Mouse (Mus musculus): Measurements from ENCODE around the gene Antxr2.

The Antxr2 gene

DNA sequence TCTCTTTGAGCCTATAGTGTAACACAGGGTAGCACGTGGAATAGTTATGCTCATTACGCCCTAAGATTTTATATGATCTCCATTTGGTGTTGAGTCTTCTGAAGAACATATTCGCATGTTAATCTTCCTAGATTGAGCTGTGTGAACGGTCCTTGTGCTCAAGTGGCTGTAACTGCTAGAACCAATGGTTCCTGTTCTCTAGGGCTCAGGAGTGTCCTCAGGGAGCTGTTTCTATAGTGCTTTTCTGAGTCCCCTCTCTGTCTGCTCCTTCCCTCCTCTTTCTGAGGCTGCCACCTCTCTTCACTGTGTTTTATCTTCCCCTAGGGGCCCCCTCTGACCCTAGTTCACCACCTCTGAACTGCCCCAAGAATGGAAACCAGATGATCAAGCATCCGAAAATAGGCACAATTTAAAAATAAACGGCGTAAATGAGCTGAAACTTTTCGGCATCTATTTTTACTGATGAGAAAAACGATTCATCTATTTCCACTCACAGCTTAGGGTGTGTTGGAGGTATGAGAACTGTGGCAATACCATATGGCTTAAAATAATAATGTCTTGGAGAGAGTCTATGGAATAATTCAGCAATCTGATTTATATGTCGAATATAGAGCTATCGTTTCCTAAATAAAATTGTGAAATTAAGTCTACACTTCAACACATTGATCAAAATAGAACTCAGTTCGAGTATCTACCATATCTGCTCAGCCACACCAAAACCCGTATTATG is 124.1 kb downstream of the Antxr2 start:
- DNase-seq: no peak

DNA sequence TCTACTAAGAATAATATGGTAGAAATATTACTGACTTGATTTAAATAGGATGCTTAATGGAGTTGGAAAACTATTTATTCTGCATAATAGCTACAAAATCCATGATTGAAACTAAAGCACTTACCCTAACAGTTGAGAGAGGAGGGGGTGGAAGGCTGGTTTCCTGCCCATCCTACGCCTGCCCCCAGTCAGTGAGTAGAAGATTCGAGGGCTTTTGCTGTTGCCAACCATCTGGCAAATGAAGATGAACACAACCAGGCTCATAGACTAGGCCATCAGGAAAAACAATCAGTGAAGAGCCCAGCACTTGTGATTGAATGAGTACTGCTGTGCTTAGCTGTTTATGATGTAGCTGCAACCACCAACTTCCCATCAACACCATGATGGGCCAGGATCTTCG is 125.0 kb downstream of the Antxr2 start:
- DNase-seq: no peak

DNA sequence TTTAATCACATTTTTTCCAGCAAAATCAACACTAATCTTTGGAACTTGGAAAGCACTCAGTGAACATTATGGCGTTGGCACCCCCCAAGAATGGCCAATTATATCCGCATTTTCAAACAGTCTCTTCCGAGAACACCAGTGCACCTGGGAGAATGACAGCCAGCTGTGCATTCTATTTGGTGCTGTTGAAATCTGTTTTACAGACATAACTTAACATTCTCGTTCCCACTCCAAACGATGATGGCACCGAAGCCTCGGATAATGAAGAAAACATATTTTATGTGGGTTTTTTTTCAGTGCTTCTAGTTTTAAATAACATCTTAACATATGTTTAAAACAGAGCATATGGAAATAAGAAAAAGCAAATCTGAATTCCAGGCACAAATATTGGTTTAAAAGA is 129.7 kb downstream of the Antxr2 start:
- DNase-seq: no peak

DNA sequence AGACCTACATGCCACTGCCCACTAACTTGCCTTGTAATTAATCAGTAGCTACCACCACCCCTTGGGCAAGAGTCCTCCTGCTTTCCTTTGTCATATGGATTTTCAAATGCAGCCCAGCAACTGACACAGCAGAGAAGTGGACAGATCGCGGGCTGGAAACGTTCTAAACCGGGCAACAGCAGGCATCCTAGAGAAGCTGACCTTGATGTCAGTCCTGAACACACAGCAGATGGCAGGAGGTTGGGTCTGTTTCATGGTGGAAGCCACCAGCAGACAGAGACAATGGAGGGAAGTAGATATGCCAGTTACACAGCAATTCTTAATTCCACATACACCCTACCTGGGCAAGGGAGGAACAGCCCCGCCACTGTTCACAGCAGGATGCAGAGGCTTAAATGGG is 131.5 kb downstream of the Antxr2 start:
- DNase-seq: no peak

DNA sequence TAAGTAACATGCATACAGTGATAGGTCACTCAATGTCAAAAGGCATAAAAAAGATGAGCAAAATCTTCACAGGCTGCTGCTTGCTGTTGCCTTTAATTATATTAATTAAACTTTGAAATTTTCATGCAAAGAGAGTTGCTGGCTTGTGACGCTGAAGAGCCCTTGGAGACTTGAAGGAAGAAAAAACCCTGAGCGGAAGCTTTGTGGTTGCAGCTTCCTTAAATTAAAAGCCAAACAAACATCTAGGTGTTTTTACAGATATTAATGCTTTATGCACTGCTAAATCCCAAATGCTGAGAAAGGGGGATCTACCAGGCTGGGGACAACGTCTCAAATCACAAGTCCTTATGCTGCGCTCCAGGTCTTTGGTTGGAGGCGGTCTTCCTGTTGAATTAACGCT is 145.4 kb downstream of the Antxr2 start:
- DNase-seq: peak; percentile 1

DNA sequence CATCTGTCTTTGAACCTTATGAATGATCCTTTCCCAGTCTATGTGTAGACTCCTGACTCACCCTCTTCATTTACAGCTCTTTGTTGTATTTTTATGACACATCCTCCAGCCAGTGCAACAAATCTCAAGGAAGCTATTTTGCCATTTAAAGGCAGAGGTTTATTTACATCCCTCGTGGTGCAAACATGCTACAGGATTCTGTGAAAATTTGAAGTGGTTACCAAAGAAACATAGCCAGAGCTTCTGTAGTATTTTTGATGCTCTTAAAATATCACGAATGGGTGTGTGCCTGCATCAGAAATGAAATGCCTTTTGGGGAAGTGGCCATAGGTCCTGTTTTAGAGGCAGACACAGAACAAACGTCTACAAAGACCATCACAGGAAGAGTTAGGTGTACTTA is 146.7 kb downstream of the Antxr2 start:
- DNase-seq: no peak

DNA sequence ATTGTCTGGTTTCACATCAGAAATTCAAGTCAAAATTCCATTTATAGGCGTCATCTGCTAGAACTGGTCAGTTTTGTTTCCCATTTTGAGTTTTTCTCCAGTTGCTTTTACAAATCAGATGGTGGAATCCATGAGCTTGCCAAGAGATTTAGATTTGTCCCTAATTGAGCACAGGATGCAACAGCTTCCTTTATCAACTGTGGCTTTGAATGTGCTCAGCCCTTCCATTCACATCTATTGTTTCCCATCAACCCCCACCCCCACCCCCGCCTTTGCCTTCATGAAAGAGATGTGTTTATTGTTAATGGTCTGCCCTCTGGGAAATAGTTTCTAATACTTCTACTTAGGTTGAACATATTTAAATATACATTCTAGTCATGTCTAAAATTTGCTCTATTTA is 149.4 kb downstream of the Antxr2 start:
- no peak for DNase-seq

DNA sequence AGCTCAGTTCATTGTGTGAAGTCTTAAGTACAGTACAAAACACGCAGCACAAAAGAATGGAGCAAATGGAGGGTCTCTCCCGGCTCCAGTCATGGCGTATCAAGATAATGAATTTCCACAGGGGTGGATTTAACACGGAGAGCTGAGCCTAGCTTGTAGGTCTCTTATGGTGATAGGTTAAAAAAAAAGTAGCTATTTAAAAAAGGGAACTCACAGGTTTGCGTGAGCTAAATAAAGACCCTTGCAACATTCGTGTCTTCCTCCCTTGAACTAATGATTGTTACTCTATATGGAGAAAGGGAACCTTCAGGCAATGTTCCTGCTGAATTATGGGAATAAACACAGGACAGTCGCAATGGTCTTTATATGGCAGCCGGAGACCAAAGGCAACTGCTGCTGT is 150.7 kb downstream of the Antxr2 start:
- no peak for DNase-seq

DNA sequence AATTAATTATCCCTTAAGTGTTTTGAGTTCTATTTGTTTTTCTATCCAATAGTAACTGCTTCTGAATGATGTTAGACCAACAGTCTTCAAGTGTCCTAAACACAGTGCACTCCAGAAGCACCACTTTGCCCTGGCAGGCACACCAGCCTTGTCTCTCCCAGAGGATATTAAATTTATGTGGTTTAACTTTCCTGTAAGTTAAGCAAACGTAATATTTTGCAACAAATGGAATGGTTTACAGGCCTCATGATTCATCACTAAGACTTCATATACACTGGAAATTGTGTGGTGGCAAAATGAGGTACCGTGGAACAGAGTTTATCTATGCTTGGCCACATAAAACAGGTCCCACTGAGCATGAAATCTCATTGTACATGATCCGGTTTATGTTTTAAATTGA is 152.0 kb downstream of the Antxr2 start:
- no peak for DNase-seq

DNA sequence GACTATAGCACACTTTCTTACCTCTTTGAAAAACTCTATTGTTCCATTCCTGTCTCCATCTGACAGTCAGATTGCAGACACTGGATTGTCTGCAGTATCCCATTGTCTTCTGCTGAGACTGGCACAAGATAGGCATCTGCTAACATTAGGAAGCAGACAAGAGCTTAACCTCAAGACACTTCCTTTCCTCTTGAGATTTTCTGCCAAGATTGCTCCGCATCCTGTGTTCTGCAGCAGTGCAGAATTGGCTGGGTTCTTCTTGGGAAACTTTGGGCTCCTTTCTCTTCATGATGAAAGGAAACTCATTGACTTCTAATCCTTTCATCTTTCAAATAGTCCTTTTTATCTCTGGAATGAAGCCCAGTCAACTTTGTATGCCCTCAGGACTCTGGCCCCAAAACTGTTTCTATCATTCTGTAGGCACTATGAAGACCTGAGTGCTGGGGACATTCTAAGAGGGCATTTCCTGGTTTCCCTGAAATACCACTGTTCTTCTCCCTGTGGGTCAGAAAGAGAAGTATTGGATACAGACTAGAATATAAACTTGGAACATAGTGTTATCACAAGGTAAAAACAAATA is 152.5 kb downstream of the Antxr2 start:
- no peak for DNase-seq

DNA sequence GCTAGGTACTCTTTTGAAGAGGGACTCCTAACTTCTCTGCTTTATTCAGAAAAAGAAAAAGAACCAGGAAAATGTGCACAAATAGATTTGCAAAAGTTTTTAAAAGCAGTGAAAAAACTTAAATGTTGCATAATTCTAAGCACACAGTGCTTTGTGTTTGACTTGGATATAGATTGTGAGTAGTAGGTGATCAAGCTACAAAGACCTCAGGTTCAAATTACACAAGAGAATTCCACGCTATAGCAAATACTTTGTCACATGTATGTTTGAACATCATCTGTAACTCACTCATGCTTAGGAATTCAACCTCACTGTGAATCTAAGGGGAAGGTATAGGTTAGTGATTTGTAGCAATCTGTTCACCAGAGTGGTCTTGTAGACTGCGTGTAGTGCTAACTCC is 153.9 kb downstream of the Antxr2 start:
- DNase-seq: no peak

DNA sequence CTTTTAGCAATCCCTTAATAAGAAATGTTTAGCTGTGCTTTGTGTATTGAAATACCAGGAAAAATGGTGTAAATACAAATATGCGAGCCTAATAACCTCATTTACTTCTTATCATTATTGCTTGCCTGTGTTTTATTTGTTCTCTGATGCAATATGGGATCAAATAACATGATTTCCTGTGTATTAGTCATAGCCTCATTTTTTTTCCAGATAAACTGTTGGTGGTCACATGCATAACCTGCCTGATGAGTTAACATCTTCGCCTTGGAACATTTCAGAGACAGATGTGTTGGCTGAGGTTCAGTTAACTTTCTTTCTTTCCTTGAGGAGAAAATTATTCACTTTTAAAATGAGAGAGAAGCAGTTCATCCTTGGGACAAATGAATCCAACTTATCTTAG is 162.9 kb downstream of the Antxr2 start:
- DNase-seq: no peak

DNA sequence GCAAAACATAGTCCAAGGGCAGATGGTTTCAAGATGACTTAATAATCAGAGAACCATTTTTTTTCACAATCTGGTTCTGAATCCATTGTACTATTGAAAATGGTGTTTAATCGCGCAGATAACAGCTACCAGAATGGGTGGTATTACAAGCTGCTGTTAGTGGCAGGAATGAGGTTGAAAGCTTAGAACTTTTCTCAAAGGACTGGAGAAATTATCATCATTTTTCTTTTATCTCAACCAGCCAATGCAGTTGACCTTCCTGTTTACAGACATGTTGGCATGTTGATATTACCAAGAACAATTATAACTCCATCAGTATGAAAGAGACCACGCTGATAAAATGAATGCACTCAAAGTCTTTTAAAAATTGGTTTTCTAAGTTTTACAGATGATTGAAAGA is 163.9 kb downstream of the Antxr2 start:
- no peak for DNase-seq

DNA sequence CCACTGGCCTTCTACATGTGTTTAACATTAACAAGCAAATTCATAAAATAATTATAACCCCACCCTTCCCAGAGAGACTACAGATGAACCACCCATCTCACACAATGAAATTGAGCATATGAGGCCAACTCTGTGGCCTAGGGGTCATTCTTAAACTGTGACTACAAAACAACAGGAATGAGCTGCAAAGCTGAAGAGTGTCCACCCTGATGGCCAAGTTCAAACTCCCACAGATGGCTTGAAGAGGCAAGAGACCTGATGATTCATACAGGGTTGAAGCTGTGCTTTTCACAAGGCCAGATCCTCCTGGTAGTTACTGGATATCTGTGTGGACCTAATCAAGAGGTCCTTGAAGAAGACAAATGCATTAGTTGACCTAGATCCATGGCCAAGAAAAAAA is 173.7 kb downstream of the Antxr2 start:
- no peak for DNase-seq

DNA sequence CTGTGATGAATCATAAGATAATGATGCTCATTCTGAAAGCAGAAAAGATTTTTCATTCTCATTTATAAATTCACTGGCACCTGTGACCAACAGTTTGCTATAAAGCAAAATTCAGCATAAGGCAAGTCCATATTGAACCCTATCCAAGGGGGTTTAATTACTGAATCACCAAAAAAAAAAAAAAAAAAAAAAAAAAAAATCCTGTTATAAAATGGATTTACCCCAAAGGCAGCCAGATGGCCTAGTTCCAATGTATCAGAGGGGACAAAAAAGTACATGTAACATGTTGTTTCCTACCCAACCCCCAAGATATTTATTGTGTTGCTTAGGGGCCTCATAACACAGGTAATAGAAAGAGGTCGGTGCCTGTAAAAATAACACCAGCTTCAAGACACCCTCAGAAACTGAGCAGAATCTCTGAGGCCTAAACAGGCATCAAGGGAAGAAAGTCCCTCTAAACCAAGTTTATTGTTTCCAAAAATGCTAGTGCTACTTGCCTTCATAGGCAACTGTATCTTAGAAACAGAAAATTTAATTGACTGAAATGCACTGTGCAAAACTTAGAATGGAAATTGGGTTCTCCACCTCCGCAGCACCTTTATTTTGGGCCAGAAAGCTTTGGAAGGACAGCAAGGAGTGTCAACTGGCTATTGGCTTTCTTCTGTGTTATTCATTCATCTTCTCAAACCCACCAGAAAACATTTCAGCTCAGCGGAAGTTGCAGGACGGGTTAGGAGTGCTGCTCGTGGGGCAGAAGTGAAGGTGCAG is 178.7 kb downstream of the Antxr2 start:
- no peak for DNase-seq

DNA sequence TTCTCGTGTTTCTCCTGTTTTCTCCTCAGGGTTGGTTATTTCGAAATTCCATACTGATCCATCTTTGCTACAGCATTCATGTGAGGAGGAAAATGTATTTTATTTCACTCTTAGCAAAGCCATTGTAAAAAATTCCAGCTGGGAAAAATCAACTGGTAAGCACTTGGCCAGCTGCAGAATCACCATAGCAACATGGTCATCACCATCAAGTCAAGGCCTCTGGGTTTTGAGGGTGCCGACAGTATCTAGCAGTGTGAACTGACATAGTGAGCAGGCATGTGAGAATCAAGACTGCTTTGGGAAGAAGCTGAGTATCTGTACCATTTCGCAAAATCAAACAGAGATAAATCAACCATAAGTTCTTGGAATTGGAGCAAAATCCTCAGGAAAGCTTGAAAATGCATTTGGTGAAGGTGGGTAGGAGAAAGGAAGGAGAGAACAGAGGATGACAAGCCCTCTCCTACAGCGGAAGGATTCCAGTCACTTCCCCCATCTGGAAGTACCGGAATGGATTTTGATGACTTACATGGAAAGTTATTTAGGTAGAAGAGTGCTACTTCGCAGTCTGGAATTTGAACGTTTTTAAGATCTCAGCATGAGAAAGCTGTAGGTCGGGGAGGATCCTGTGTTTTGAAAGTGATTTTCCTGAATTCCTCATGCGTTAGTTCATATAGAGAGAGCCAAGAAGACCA is 183.5 kb downstream of the Antxr2 start:
- DNase-seq: no peak

DNA sequence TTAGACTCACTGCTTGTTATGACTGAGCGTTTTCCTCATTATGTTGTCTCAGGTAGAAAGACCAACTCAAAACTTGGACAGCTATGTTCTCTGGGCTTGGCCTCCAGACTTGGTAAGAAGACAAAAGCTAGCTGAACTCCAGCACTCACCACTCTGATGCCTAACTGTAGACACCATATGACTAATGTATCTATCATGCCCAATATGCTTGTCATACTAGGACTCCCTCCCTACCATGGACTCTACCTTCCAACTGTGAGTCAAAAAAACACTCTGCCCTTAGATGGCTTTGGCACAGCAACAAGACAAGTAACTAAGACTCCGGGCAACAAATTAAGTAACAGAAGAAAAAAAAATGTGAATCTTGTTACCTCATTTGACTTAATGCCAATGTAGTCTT is 184.3 kb downstream of the Antxr2 start:
- DNase-seq: no peak

DNA sequence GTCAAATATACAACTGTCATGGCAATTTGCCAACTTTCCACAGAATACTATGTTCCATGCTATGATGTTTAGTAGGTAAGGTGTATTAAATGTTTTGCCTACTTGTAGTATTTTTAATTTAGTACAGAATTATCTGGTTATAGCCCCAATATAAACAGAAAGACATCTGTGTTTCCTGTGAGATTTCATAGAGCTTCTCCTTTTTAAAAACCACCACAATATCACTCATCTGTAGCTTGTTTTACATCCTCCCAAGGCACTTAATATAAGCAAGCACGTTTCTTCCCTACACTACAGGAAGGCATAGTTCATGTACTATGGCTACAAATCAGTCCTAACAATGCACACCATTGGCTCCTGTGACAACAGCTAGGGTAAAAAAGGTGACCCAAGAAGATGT is 188.8 kb downstream of the Antxr2 start:
- no peak for DNase-seq

DNA sequence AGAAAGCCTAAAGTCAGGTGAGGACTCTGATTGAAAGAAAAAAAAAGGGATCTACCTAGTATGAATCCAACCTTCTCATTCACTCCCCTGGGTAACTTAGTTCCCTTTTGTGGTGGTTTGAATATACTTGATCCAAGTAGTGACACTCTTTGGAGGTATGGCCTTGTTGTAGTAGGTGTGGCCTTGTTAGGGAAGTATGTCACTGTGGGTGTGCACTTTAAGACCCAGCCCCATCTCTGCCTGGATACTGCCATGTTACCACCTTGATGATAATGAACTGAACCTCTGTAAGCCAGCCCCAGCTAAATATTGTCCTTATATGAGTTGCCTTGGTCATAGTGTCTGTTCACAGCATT is 190.9 kb downstream of the Antxr2 start:
- no peak for DNase-seq

DNA sequence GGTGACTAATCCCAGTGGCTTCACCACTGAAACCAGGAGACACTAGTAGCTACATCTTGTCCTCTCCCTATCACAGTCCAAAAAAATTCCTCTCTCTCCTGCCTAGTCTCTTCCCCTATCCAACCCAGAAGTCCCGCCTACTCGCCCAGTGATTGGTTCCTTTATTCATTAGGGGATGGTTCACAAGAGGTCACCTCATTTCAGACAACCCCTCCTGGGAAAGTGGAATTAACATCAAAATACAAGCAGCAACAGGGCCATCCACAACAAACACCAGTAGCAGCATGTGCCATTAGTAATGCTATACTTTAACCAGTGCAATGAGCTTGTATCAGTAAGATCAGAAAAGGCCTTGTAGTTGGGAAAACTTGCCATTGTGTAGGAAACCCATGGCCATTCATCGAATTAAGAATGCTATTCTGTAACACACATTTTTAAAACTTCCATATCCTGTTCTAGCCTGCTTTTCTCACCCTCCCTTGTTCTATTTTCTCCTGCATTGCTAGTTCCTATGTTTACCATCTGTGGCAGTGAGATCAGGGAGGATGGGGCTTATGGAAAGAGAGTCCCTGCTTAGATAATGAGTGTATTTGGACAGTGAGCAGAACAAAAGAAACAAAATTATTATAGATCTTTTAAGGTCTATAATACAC is 191.4 kb downstream of the Antxr2 start:
- DNase-seq: no peak

DNA sequence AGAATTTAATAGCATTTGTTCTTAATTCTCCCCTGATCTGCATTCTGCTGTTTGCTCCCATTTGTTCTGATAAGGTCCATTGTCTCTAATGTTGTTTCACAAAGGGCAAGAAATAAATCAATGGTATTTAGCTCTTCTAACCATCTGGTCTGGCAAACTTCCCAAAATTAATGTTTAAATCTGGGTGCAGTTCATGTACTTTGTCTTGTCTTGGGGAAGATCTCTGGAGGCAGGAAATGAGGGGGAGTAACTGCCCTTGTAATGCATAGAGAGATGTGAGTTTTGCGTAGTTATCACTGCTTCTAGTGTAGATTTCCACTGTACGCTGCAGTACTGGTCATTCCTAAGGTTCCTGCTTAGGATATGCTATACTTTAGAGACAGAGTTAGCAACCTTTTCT is 193.5 kb downstream of the Antxr2 start:
- DNase-seq: no peak

DNA sequence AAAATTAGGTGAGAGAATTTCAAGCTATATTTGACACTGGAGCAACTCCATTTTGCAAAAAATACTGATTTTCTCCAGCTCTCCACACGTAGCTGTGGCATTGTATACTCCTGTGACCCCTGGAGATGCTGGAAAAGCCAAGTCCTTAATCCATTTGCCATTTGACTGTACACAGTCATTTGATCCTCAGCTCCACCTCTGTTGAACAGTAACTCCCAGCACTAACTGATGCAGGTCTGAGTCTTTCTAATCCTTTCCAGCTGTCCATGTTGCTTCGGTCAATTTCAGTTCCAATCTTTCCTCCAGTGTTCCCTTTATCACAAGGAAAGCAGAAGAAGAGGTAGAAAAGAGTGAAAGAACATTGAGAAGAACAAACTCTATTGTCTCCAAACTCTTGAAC is 195.4 kb downstream of the Antxr2 start:
- DNase-seq: no peak

DNA sequence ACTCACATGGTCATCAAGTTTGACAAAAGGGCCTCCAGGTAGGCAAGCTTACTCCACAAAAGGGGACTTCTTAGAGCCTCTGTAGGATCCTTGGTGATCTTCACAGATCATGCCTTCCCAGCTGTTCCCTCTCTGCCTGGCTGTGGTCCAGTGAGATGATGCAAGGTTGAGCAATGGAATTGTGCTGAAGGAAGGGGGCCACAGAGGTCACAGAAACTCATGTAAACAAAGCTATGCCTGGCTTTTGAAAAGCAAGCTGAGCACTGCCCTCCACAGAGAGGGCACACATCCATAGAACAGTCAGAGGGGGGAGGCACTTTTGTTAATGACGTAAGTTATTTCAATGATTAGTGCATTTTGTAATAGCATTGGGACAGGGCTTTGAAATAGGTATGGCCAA is 196.1 kb downstream of the Antxr2 start:
- no peak for DNase-seq

All from kidney, adult 9 months (tissue).